Mouse (Mus musculus): ENCODE measurements around the gene Kirrel. TPM values are rescaled to one million over a fixed set of nuclear protein-coding genes. Genes with fewer than 3 reads are reported as not detected.

Gene Kirrel
- polyA plus RNA-seq, 1 experiment from 2014 or later: 4.5 TPM

- Histone ChIP-seq H3K27ac (replicated peaks) (no peak overlapping the region), H3K27me3 (ENCODE audit: control insufficient read depth, insufficient read depth, low read length) (no peaks in the 10 kb centered on the region), H3K4me3 (ENCODE audit: low read depth, low read length) (no peak overlapping the region), H3K9ac (ENCODE audit: low read length) (no peak overlapping the region), H3K4me2 (replicated peaks; ENCODE audit: low read depth) (no peak overlapping the region), H3K9me3 (ENCODE audit: control insufficient read depth, low read length) (no peaks in the 10 kb centered on the region), H3K36me3 (ENCODE audit: control insufficient read depth, insufficient read depth, low read length) (no peaks in the 10 kb centered on the region), H3K4me1 (replicated peaks; ENCODE audit: control insufficient read depth, insufficient read depth) (no peaks in the 10 kb centered on the region)
- no peak; the same call in 1 of the 2 replicates for ATAC-seq (ENCODE audit: low FRiP score, low TSS enrichment)
- WGBS: 47% methylated on average over 13 of the region's 13 CpGs
- no peak for DNase-seq (ENCODE audit: low spot score)
- TF ChIP-seq EP300 (optimal IDR thresholded peaks at IDR 0.05) (no peak), CTCF (IDR thresholded peaks at IDR 0.05; ENCODE audit: low read depth) (no peak)
Measured at GRCm38 (mm10) chr3:87072612-87073515, 101.7 kb downstream of the Kirrel start.

- Histone ChIP-seq H3K27me3 (ENCODE audit: control insufficient read depth, insufficient read depth, low read length) (no peaks in the 10 kb centered on the region), H3K36me3 (ENCODE audit: control insufficient read depth, insufficient read depth, low read length) (no peaks in the 10 kb centered on the region), H3K4me3 (ENCODE audit: low read depth, low read length) (no peak overlapping the region), H3K4me1 (replicated peaks; ENCODE audit: control insufficient read depth, insufficient read depth) (no peaks in the 10 kb centered on the region), H3K9ac (ENCODE audit: low read length) (no peak overlapping the region), H3K9me3 (ENCODE audit: control insufficient read depth, low read length) (no peaks in the 10 kb centered on the region), H3K27ac (replicated peaks) (no peak overlapping the region), H3K4me2 (replicated peaks; ENCODE audit: low read depth) (no peak overlapping the region)
- TF ChIP-seq CTCF (IDR thresholded peaks at IDR 0.05; ENCODE audit: low read depth) (no peak), EP300 (optimal IDR thresholded peaks at IDR 0.05) (no peak)
- WGBS: 62% methylated on average over 3 of the region's 3 CpGs
- ATAC-seq (ENCODE audit: low FRiP score, low TSS enrichment) (no peak), DNase-seq (ENCODE audit: low spot score) (no peak)
Measured at GRCm38 (mm10) chr3:87072191-87072590, 102.4 kb downstream of the Kirrel start.

- H3K36me3 ChIP-seq (ENCODE audit: control insufficient read depth, insufficient read depth, low read length): no peaks in the 10 kb centered on the region
- no peak overlapping the region for H3K4me2 ChIP-seq (replicated peaks; ENCODE audit: low read depth)
- 85% methylated on average over 8 of the region's 8 CpGs for WGBS
- H3K9me3 ChIP-seq (ENCODE audit: control insufficient read depth, low read length): no peaks in the 10 kb centered on the region
- H3K9ac ChIP-seq (ENCODE audit: low read length): no peak overlapping the region
- ATAC-seq (ENCODE audit: low FRiP score, low TSS enrichment) (no peak), DNase-seq (ENCODE audit: low spot score) (no peak)
- H3K27me3 ChIP-seq (ENCODE audit: control insufficient read depth, insufficient read depth, low read length): no peaks in the 10 kb centered on the region
- H3K4me1 ChIP-seq (replicated peaks; ENCODE audit: control insufficient read depth, insufficient read depth): no peaks in the 10 kb centered on the region
- H3K4me3 ChIP-seq (ENCODE audit: low read depth, low read length): no peak overlapping the region
- no peak for TF ChIP-seq EP300 (optimal IDR thresholded peaks at IDR 0.05)
- no peak overlapping the region for H3K27ac ChIP-seq (replicated peaks)
Measured at GRCm38 (mm10) chr3:87067396-87067975, 107.1 kb downstream of the Kirrel start.

GRCm38 (mm10) chr3:87053939-87054338 lies 120.6 kb downstream of the Kirrel start:
- Histone ChIP-seq H3K4me3 (ENCODE audit: low read depth, low read length) (no peak overlapping the region), H3K36me3 (ENCODE audit: control insufficient read depth, insufficient read depth, low read length) (no peaks in the 10 kb centered on the region), H3K27me3 (ENCODE audit: control insufficient read depth, insufficient read depth, low read length) (no peaks in the 10 kb centered on the region), H3K4me1 (replicated peaks; ENCODE audit: control insufficient read depth, insufficient read depth) (no peaks in the 10 kb centered on the region), H3K9me3 (ENCODE audit: control insufficient read depth, low read length) (no peaks in the 10 kb centered on the region), H3K9ac (ENCODE audit: low read length) (no peak overlapping the region), H3K4me2 (replicated peaks; ENCODE audit: low read depth) (no peak overlapping the region), H3K27ac (replicated peaks) (no peak overlapping the region)
- WGBS: 67% methylated on average over 1 of the region's 1 CpGs
- TF ChIP-seq EP300 (optimal IDR thresholded peaks at IDR 0.05) (no peak), CTCF (IDR thresholded peaks at IDR 0.05; ENCODE audit: low read depth) (no peak)
- DNase-seq (ENCODE audit: low spot score) (no peak), ATAC-seq (ENCODE audit: low FRiP score, low TSS enrichment) (no peak)

GRCm38 (mm10) chr3:87047801-87048200 lies 126.7 kb downstream of the Kirrel start:
- DNase-seq (ENCODE audit: low spot score) (no peak), ATAC-seq (ENCODE audit: low FRiP score, low TSS enrichment) (no peak)
- H3K9me3 ChIP-seq (ENCODE audit: control insufficient read depth, low read length): no peaks in the 10 kb centered on the region
- no peaks in the 10 kb centered on the region for H3K4me1 ChIP-seq (replicated peaks; ENCODE audit: control insufficient read depth, insufficient read depth)
- TF ChIP-seq EP300 (optimal IDR thresholded peaks at IDR 0.05) (no peak), CTCF (IDR thresholded peaks at IDR 0.05; ENCODE audit: low read depth) (no peak)
- no peak overlapping the region for H3K9ac ChIP-seq (ENCODE audit: low read length)
- H3K36me3 ChIP-seq (ENCODE audit: control insufficient read depth, insufficient read depth, low read length): no peaks in the 10 kb centered on the region
- WGBS: 85% methylated on average over 5 of the region's 5 CpGs
- no peak overlapping the region for H3K4me2 ChIP-seq (replicated peaks; ENCODE audit: low read depth)
- no peak overlapping the region for H3K27ac ChIP-seq (replicated peaks)
- no peaks in the 10 kb centered on the region for H3K27me3 ChIP-seq (ENCODE audit: control insufficient read depth, insufficient read depth, low read length)
- H3K4me3 ChIP-seq (ENCODE audit: low read depth, low read length): no peak overlapping the region

GRCm38 (mm10) chr3:87041733-87042132 lies 132.8 kb downstream of the Kirrel start:
- Histone ChIP-seq H3K4me2 (replicated peaks; ENCODE audit: low read depth) (no peak overlapping the region), H3K9ac (ENCODE audit: low read length) (no peak overlapping the region), H3K4me3 (ENCODE audit: low read depth, low read length) (no peak overlapping the region), H3K4me1 (replicated peaks; ENCODE audit: control insufficient read depth, insufficient read depth) (no peaks in the 10 kb centered on the region), H3K27me3 (ENCODE audit: control insufficient read depth, insufficient read depth, low read length) (no peaks in the 10 kb centered on the region), H3K36me3 (ENCODE audit: control insufficient read depth, insufficient read depth, low read length) (no peaks in the 10 kb centered on the region), H3K9me3 (ENCODE audit: control insufficient read depth, low read length) (no peaks in the 10 kb centered on the region), H3K27ac (replicated peaks) (no peak overlapping the region)
- 68% methylated on average over 2 of the region's 2 CpGs for WGBS
- DNase-seq (ENCODE audit: low spot score) (no peak), ATAC-seq (ENCODE audit: low FRiP score, low TSS enrichment) (no peak)
- TF ChIP-seq CTCF (IDR thresholded peaks at IDR 0.05; ENCODE audit: low read depth) (no peak), EP300 (optimal IDR thresholded peaks at IDR 0.05) (no peak)

All from stomach, postnatal 0 days (tissue).